Mouse (Mus musculus) thymus, postnatal 4 days (tissue): ENCODE results near the gene Mrps27.

Source experiments
- DNase-seq: peaks from one replicate; pipeline ENCODE4 v3.0.0; 2021

The Mrps27 gene

DNA sequence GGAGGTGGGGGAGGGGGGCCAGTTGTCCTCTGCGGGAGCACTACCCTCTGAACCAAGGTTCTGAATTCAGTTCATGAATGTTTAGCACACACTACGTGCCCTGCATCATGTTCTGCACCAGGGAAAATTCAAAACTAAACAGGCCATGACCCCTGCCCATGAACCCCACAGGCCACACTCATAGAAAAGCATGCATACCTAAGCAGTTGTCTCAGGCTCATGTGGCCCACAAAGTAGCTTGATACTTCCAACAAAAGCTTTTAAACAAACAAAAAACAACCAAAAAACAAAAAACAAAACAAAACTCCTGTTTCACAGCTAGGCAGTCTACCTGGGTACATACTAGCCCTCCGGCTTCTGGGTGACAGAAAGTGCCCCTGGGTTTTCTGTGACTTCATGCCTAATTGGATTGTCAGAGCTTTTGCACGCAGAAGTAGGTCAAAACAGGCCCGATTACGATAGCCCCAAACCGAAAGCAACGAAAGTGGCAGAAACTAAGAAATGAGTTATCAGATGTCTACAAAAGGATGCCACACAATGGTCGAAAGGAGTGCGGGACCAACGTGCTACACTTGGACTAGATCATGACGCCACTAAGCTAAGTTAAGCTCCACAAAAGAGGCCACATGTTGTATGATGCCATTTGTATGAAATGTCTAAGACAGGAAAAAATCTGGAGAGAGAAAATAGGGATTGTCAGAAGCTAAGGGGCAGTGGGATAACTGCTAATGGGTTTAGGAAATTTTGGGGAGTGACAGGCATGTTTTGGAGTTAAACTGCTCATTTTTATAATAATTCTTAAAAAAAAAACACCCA, 98.1 kb downstream of the Mrps27 start:
- no peak for DNase-seq

- DNase-seq: no peak
Measured at GRCm38 (mm10) chr13:99443484-99444175, 99.0 kb downstream of the Mrps27 start.

DNA sequence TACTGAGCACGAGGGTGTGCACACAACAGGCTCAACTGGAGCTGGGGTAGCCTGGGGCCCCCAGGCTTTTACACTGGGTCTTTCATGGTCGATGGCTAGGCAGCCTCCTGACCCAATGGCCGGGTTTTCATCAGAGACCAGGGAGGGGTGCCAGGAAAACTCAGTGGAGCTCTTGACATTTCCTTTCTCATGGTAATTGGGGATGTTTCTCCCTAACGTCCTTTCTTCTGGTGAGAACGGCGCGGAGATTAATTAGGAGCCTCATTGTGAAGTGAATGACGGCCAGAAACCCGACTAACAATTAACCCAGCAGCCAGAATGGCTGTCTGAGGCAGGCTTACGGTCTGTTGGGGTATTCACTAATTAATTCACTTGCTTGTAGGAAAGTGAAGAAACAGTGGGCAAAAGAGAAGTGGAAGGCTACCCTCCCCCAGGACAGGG, 99.9 kb downstream of the Mrps27 start:
- no peak for DNase-seq

- no peak for DNase-seq
Measured at GRCm38 (mm10) chr13:99444880-99445279, 100.3 kb downstream of the Mrps27 start.

DNA sequence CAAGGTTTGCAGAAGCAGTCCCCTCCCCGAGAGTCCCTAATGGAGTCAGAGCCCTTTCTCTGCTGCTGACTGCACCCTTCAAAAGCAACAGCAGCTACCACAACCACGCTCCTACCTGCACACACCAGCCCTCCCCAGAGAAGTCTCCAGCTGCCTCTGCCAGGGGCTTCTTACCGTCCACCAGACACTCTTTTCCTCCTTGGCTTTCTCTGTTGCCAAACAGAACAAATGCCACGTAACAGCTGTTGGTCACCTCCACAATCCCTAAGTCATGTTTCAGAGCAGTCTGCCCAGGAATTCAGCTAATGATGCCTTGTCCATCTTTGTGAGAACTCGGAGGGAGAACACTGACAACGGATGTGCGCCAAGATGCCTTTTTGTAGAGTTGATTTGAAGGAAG, 102.4 kb downstream of the Mrps27 start:
- DNase-seq: no peak

GRCm38 (mm10) chr13:99447403-99448199, 103.0 kb downstream of the Mrps27 start:
- DNase-seq: no peak

- no peak for DNase-seq
Measured at GRCm38 (mm10) chr13:99448278-99448677, 103.7 kb downstream of the Mrps27 start.

DNA sequence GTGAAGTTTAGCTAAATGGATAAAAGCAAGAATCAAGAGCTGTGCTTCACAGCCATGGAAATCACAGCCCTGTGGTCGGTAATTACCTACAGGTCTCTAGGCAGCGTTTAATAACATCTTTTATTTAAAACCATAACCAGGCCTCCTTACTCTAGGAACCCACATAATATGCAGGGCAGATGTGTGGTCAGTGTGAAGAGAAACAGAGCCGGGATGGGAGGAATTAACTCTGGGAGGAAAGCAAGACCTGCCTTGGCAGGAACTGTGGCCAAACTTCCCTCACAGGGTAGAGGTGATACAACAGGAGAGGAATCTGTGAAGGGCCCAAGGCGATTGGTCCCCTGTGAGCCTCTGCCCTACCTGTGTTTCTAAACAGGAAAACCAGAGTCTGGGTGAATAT, 105.0 kb downstream of the Mrps27 start:
- DNase-seq: no peak

DNA sequence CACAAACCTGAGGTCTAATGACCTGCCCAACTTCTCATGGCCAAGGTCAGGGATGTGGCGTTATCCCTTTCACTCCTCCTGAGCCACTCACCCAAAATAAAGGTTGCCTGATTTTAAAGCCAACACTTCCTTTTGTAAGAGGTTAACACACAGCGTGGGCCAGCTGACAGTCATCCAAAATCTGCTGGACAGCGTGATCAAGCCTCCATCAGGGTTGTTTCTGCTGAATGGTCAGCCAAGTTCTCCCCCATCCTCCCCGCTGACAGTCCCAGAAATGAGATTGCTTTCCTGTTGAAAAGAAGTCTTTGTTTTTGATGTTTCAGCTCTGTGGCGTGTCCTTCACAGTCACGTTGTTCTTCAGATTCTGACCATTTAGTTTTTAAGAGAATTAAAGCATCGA, 106.2 kb downstream of the Mrps27 start:
- DNase-seq: no peak

DNA sequence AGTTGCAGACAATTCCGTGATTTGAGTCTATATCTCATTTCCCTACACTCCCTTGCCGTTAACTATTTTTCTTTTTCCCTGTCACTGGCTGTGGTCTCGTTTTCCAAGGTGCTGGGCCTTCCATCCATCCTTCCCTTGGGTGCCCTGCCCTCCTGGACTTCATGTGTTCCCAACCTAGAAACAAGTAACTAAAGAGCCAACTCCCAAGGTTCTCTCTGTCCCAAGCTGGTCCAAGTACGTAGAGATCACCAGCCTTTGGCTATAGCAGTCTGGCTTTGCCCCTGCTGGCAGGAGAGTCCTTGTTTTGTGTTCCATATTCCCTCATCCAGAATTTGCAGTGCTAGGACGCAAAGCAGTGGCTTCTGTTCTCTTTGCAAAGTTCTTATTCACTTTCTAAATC, 106.7 kb downstream of the Mrps27 start:
- DNase-seq: no peak

GRCm38 (mm10) chr13:99452444-99452843, 107.9 kb downstream of the Mrps27 start:
- DNase-seq: no peak

GRCm38 (mm10) chr13:99454977-99455376, 110.4 kb downstream of the Mrps27 start:
- DNase-seq: no peak

DNA sequence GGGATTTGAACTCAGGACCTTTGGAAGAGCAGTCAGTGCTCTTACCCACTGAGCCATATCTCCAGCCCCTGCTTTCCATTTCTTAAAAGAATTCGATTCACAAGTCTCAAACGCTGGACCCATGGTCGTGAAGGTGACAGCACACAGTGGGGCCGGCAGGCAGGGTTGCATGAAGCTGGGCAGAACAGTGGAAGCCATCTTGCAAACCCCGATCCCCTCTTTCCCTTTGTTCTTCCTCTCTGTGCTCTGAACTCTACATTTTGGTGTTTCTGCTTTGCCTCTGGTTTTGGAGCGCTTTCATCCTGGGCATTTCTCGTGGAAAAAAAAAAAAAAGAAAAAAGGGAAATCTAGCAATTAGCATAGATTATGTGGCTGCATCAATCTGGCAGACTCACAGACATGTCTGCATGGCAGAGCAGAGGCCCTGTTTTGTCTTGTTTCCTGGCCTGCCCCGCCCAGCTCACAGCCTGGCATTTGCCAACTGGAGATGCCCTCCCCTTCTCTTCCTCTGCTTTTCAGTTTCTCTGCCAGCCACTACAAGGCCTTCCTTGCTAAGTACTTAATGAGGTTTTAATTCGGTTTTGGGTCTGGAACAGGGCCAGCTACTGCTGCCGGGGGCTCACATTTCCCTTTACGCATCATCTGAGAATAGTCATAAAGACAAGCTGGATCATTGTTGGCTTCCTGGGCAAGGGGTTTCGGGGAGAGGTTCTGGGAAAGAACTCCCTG, 114.2 kb downstream of the Mrps27 start:
- DNase-seq: no peak

GRCm38 (mm10) chr13:99459612-99460011, 115.0 kb downstream of the Mrps27 start:
- no peak for DNase-seq

- DNase-seq: no peak
Measured at GRCm38 (mm10) chr13:99461886-99462285, 117.3 kb downstream of the Mrps27 start.

DNA sequence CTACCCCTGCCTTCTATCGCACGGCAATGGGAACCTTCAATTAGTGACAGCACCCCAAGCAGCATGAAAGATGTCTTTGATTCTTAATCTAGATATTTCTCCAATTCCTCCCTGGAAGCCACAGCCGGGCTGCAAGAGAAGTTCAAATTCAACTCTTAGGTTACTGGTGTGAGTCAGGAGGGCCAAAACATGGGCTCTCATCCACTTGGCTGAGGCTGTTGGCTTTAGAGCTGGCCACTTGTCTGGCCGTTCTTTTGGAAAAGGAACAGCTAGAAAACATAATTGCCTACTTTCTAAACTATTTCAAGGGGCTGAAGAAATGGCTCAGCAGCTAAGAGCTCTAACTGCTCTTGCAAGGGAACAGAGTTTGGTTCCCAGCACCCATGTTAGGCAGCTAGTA, 120.0 kb downstream of the Mrps27 start:
- DNase-seq: no peak
